Mouse (Mus musculus): Measurements from ENCODE around the gene Baiap2l1.
"Not testable (repeated sequence)": the region's sequence is repeated elsewhere in the genome, so short reads cannot be mapped to it uniquely, and the experiment has no call there.

Baiap2l1 gene

GRCm38 (mm10) chr5:144341085-144341484 lies 16.8 kb downstream of the Baiap2l1 start:
- no peak for DNase-seq

GRCm38 (mm10) chr5:144338787-144339186 lies 19.1 kb downstream of the Baiap2l1 start:
- no peak for DNase-seq

GRCm38 (mm10) chr5:144335357-144335756 lies 22.6 kb downstream of the Baiap2l1 start:
- not testable (repeated sequence) for DNase-seq

- no peak for DNase-seq
Measured at GRCm38 (mm10) chr5:144334010-144334409, 23.9 kb downstream of the Baiap2l1 start.

- DNase-seq: no peak
Measured at GRCm38 (mm10) chr5:144322717-144323116, 35.2 kb downstream of the Baiap2l1 start.

- no peak for DNase-seq
Measured at GRCm38 (mm10) chr5:144321681-144322080, 36.2 kb downstream of the Baiap2l1 start.

- DNase-seq: no peak
Measured at GRCm38 (mm10) chr5:144318286-144318685, 39.6 kb downstream of the Baiap2l1 start.

GRCm38 (mm10) chr5:144317426-144317825 lies 40.5 kb downstream of the Baiap2l1 start:
- DNase-seq: no peak

GRCm38 (mm10) chr5:144316442-144316841 lies 41.5 kb downstream of the Baiap2l1 start:
- DNase-seq: no peak

GRCm38 (mm10) chr5:144314731-144315494 lies 43.0 kb downstream of the Baiap2l1 start:
- DNase-seq: no peak

- no peak for DNase-seq
Measured at GRCm38 (mm10) chr5:144313335-144313734, 44.6 kb downstream of the Baiap2l1 start.

- DNase-seq: no peak
Measured at GRCm38 (mm10) chr5:144312183-144312582, 45.7 kb downstream of the Baiap2l1 start.

- no peak for DNase-seq
Measured at GRCm38 (mm10) chr5:144308929-144309328, 49.0 kb downstream of the Baiap2l1 start.

- DNase-seq: no peak
Measured at GRCm38 (mm10) chr5:144303071-144303470, 54.8 kb downstream of the Baiap2l1 start.

GRCm38 (mm10) chr5:144296090-144296604 lies 61.8 kb downstream of the Baiap2l1 start:
- DNase-seq: no peak

GRCm38 (mm10) chr5:144295357-144295756 lies 62.6 kb downstream of the Baiap2l1 start:
- no peak for DNase-seq

- no peak for DNase-seq
Measured at GRCm38 (mm10) chr5:144294908-144295307, 63.0 kb downstream of the Baiap2l1 start.

GRCm38 (mm10) chr5:144289769-144290440 lies 68.0 kb downstream of the Baiap2l1 start:
- no peak for DNase-seq

GRCm38 (mm10) chr5:144288391-144288790 lies 69.5 kb downstream of the Baiap2l1 start:
- no peak for DNase-seq

- DNase-seq: no peak
Measured at GRCm38 (mm10) chr5:144287267-144287820, 70.6 kb downstream of the Baiap2l1 start.

- DNase-seq: no peak
Measured at GRCm38 (mm10) chr5:144286591-144287266, 71.2 kb downstream of the Baiap2l1 start.

- DNase-seq: no peak
Measured at GRCm38 (mm10) chr5:144284599-144284998, 73.3 kb downstream of the Baiap2l1 start.

- DNase-seq: no peak
Measured at GRCm38 (mm10) chr5:144283551-144284031, 74.3 kb downstream of the Baiap2l1 start.

Measured in retina, postnatal 1 day (tissue).